Mouse (Mus musculus): Measurements from ENCODE around the gene Ctcf. TPM values are rescaled to one million over a fixed set of nuclear protein-coding genes. Genes with fewer than 3 reads are reported as not detected.

Gene Ctcf
- total RNA-seq, 2 experiments from 2014 or later, result 54.3 to 55.9 TPM

GRCm38 (mm10) chr8:105637601-105638041, 1.3 kb downstream of the Ctcf start:
- intact Hi-C loops (cut with DNase I), result loop anchor here (5.0 kb wide), 1 partner anchor 60 kb away; no protein-coding TSS in a partner anchor
- no peak for DNase-seq (ENCODE audit: extremely low spot score in 1 of 2, low spot score in 2 of 2)

GRCm38 (mm10) chr8:105638510-105638909, 2.1 kb downstream of the Ctcf start:
- no peak for DNase-seq (ENCODE audit: extremely low spot score in 1 of 2, low spot score in 2 of 2)
- intact Hi-C loops (cut with DNase I), result loop anchor here (5.0 kb wide), 1 partner anchor 59 kb away; no protein-coding TSS in a partner anchor

- intact Hi-C loops (cut with DNase I), result loop anchor here (5.0 kb wide), 1 partner anchor 57 kb away; no protein-coding TSS in a partner anchor
- no peak for DNase-seq (ENCODE audit: extremely low spot score in 1 of 2, low spot score in 2 of 2)
Measured at GRCm38 (mm10) chr8:105639835-105640234, 3.5 kb downstream of the Ctcf start.

GRCm38 (mm10) chr8:105640511-105640910, 4.1 kb downstream of the Ctcf start:
- DNase-seq (ENCODE audit: extremely low spot score in 1 of 2, low spot score in 2 of 2), result no peak
- intact Hi-C loops (cut with DNase I), result no loop called here

- intact Hi-C loops (cut with DNase I), result no loop called here
- DNase-seq (ENCODE audit: extremely low spot score in 1 of 2, low spot score in 2 of 2), result no peak
Measured at GRCm38 (mm10) chr8:105645205-105645604, 8.8 kb downstream of the Ctcf start.

GRCm38 (mm10) chr8:105648929-105649328, 12.6 kb downstream of the Ctcf start:
- DNase-seq (ENCODE audit: extremely low spot score in 1 of 2, low spot score in 2 of 2), result no peak
- intact Hi-C loops (cut with DNase I), result no loop called here

- DNase-seq (ENCODE audit: extremely low spot score in 1 of 2, low spot score in 2 of 2), result no peak
- intact Hi-C loops (cut with DNase I), result no loop called here
Measured at GRCm38 (mm10) chr8:105657641-105658040, 21.3 kb downstream of the Ctcf start.

- intact Hi-C loops (cut with DNase I), result no loop called here
- no peak for DNase-seq (ENCODE audit: extremely low spot score in 1 of 2, low spot score in 2 of 2)
Measured at GRCm38 (mm10) chr8:105661167-105661566, 24.8 kb downstream of the Ctcf start.

- intact Hi-C loops (cut with DNase I), result no loop called here
- no peak for DNase-seq (ENCODE audit: extremely low spot score in 1 of 2, low spot score in 2 of 2)
Measured at GRCm38 (mm10) chr8:105677891-105678290, 41.5 kb downstream of the Ctcf start.

- intact Hi-C loops (cut with DNase I), result no loop called here
- no peak for DNase-seq (ENCODE audit: extremely low spot score in 1 of 2, low spot score in 2 of 2)
Measured at GRCm38 (mm10) chr8:105685325-105685724, 49.0 kb downstream of the Ctcf start.

GRCm38 (mm10) chr8:105685796-105686308, 49.5 kb downstream of the Ctcf start, which contains the start of gene Carmil2:
TSS of gene Carmil2 (plus strand) at chr8:105686274.
- peak in 1 of 2 experiments; percentile 69 for DNase-seq (ENCODE audit: extremely low spot score in 1 of 2, low spot score in 2 of 2)
- intact Hi-C loops (cut with DNase I), result no loop called here

- intact Hi-C loops (cut with DNase I), result no loop called here
- no peak for DNase-seq (ENCODE audit: extremely low spot score in 1 of 2, low spot score in 2 of 2)
Measured at GRCm38 (mm10) chr8:105686551-105686950, 50.2 kb downstream of the Ctcf start.

- intact Hi-C loops (cut with DNase I), result no loop called here
- no peak for DNase-seq (ENCODE audit: extremely low spot score in 1 of 2, low spot score in 2 of 2)
Measured at GRCm38 (mm10) chr8:105687512-105687911, 51.1 kb downstream of the Ctcf start.

GRCm38 (mm10) chr8:105688242-105688752, 51.9 kb downstream of the Ctcf start:
- DNase-seq (ENCODE audit: extremely low spot score in 1 of 2, low spot score in 2 of 2), result no peak
- intact Hi-C loops (cut with DNase I), result no loop called here

- no peak for DNase-seq (ENCODE audit: extremely low spot score in 1 of 2, low spot score in 2 of 2)
- intact Hi-C loops (cut with DNase I), result no loop called here
Measured at GRCm38 (mm10) chr8:105689256-105689982, 53.1 kb downstream of the Ctcf start.

GRCm38 (mm10) chr8:105689983-105690360, 53.6 kb downstream of the Ctcf start:
- DNase-seq (ENCODE audit: extremely low spot score in 1 of 2, low spot score in 2 of 2), result no peak
- intact Hi-C loops (cut with DNase I), result no loop called here

GRCm38 (mm10) chr8:105690978-105691377, 54.6 kb downstream of the Ctcf start:
- intact Hi-C loops (cut with DNase I), result no loop called here
- DNase-seq (ENCODE audit: extremely low spot score in 1 of 2, low spot score in 2 of 2), result no peak

GRCm38 (mm10) chr8:105692449-105693182, 56.2 kb downstream of the Ctcf start:
- no peak for DNase-seq (ENCODE audit: extremely low spot score in 1 of 2, low spot score in 2 of 2)
- intact Hi-C loops (cut with DNase I), result no loop called here

- intact Hi-C loops (cut with DNase I), result no loop called here
- DNase-seq (ENCODE audit: extremely low spot score in 1 of 2, low spot score in 2 of 2), result peak; percentile 69 to 86
Measured at GRCm38 (mm10) chr8:105693648-105694047, 57.3 kb downstream of the Ctcf start.
